Mouse (Mus musculus): Measurements from ENCODE around the gene C2cd5.
A peak's percentile ranks its signal among the peaks of the same experiment; 100 is the strongest.

Gene C2cd5

DNA sequence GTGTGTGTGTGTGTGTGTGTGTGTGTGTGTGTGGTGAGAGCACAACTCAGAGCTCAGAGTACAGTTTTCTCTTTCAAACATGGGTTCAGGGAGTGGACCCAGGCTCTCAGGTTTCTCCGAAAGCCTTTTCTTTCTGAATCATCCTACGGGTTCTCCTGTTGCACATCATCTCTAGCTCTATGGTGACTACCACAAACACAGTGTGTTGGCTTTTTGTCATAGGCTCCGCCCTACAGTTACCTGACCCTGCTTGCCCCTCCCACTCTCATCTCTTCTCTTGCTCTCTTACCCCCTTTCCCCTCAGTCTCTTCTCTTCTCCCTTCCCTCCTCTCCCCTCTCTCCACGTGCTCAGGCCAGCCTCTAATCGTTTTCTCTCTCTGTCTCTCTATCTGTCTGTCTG is 15.6 kb upstream of the C2cd5 start:
- DNase-seq (ENCODE audit: low read depth, low spot score): peak; percentile 83

DNA sequence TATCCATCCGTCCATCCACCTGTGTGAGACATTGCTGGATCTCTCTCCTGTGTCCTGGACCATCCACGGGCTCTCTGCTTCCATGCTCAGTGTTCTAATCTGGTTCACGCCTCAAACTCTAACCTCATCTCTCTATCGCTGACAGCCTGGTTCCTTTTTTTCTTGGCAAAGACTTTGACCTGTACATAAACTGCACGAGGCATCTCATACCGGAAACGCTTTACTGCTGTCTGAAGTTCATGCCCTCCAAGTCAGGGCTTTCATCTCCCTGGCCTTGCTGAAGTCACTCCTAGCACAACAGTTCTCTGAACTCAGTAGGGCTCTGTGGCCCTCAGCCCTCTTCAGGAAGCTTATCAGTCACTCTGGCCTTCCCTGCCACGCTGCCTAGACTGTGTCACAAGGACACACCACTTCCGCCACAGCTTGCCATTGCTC is 15.1 kb upstream of the C2cd5 start:
- peak; percentile 92 for DNase-seq (ENCODE audit: low read depth, low spot score)

DNA sequence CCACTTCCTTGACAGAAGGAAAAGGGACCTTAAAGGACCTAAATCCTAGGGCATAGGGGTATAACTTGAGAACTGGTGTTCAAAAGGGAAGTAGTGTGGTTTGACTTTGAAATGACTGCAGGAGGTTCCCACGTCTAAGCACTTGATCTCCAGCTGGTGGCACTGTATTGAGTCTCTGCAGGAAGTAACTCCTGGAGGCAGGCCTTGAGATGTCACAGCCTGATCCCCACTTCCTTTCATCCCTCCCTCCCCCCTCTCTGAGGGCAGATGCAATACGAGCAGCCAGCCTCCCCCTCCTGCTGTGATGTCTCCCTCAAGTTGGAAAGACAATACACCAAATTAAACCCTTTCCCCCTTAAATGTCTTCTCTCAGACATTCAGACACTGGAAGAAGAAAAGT is 14.6 kb upstream of the C2cd5 start:
- DNase-seq (ENCODE audit: low read depth, low spot score): peak; percentile 90

DNA sequence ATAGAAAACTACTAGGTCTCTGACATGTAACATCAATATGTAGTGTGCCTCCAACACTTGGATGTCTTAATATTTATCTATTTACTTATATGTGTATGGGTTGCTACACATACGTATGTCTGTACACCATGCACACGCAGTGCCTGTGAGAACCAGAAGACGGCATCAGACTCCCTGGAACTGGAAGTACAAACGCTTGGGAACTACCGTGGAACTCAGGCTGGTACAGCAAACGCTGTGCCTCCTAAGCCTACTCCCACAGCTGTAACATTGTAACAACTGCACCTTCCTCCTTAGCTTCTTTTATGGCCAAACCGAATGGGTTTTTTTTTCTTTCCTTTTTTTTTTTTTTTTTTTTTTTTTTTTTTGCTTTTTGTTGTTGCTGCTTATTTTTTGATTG is 10.4 kb upstream of the C2cd5 start:
- DNase-seq (ENCODE audit: low read depth, low spot score): no peak

DNA sequence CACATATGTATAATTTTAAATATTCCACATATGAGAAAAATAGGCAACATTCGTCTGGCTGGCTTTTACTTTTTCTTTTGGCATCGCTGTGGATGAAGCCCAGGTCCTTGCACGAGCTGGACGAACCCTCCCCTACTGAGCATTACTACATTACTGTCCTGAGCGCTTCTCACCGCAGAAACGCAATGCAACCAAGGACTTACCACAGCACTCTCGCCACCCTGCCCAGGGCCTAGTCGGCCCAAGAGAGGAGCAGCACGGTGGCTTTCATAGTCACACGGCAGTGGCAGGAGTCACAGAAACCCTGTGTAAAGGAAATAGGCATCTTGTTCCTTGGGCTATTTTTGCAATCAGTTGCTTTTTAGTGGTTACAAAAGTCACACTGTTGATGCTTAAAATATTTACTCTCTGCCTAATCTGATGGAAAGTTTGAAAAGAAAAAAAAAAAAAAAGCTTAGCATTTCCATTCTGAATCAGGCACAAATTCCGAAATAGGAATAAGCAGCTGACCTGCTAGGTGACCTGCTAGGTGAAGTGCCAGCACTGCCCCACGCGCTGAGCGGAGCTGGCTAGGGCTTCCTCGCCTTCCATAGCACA is 9.8 kb upstream of the C2cd5 start:
- DNase-seq (ENCODE audit: low read depth, low spot score): no peak

DNA sequence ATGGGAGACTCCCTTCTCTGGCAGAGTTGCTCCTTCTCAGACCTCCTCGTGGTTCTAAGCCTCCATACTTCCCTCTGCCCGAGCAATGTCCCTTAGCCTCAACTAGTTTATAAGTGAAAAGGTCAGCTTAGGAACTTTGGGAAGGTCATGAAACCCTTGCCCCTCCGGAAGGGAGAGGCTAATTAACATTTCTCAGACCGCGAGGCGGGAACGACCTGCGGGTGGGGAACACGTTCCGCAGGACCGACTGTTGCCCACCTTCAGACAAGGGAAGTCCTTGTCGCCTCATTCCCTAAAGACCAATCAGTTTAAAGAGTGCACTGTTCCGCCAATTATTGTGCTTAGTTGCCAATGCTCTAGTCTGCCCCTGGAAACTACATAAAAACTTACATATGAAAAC is 8.1 kb upstream of the C2cd5 start:
- no peak for DNase-seq (ENCODE audit: low read depth, low spot score)

- DNase-seq (ENCODE audit: low read depth, low spot score): no peak
These were observed 7.7 kb upstream of the C2cd5 start for GRCm38 (mm10) chr6:143107611-143108010.

GRCm38 (mm10) chr6:143105766-143106165 is 5.8 kb upstream of the C2cd5 start:
- DNase-seq (ENCODE audit: low read depth, low spot score): no peak

DNA sequence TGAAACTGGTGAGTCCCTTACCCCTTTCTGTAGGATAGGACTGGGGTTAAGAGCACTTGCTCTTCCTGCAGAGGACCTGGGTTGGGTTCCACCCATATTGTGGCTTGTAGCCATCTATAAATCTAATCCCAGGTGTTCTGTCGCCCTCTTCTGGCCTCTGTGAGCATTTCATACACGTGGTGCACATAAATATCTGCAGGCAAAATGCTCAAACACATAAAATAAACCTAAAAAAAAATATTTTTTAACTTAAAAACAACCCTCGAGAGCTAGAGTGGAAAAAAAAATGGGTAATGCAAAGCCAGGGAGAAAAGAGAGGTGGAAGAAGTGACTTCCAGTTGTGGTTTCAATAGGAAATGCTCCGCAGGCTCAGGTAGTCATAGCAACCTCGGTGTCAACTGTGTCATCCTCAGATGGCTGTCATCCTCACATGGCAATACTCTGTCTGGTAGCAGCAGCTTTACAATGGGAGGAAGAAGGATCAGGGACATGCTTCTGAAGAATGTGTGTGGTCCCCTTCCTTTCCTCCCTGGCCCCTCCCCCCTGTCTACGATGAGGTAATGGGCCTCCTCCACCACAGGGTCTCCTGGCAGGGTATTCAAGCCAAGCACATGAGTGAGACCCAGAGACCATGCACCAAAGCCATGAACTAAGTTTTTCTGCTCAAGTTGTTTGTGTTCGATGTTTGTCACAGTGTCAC is 4.2 kb upstream of the C2cd5 start:
- peak; percentile 52 for DNase-seq (ENCODE audit: low read depth, low spot score)

DNA sequence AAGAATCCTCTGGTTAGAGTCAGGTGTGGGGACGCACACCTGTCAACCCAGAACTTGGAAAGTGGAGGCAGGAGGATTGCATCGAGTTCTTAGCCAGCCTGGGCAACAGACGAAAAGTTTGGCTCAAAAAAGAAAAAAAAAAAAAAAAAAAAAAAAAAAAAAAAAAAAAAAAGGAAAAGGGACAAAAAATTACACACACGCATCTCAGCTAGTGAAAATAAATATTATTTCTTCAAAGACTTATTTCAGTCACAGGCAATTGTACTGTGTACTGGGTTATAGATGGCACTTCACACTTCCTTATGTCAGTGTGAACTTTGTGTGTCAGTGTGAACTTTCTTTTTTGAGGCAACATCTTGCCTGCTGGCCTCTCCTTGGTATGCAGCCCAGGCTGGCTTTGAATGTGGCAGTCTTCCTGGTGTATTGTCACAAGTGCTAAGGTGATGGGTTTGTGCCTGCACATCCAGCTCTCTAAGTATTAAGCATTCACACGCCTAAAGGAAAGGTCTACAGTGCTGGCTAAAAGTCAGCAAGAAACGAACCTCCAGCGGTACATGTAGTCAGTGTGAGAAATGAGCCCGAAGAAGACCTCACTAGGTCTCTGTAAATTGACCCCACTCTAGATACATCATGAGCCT is 656 bp upstream of the C2cd5 start:
- no peak for DNase-seq (ENCODE audit: low read depth, low spot score)

- DNase-seq (ENCODE audit: low read depth, low spot score): no peak
These were observed 660 bp downstream of the C2cd5 start for GRCm38 (mm10) chr6:143099281-143099680.

GRCm38 (mm10) chr6:143095126-143095525 is 4.8 kb downstream of the C2cd5 start:
- no peak for DNase-seq (ENCODE audit: low read depth, low spot score)

- no peak for DNase-seq (ENCODE audit: low read depth, low spot score)
These were observed 7.1 kb downstream of the C2cd5 start for GRCm38 (mm10) chr6:143092856-143093255.

- no peak for DNase-seq (ENCODE audit: low read depth, low spot score)
These were observed 8.9 kb downstream of the C2cd5 start for GRCm38 (mm10) chr6:143091076-143091475.

DNA sequence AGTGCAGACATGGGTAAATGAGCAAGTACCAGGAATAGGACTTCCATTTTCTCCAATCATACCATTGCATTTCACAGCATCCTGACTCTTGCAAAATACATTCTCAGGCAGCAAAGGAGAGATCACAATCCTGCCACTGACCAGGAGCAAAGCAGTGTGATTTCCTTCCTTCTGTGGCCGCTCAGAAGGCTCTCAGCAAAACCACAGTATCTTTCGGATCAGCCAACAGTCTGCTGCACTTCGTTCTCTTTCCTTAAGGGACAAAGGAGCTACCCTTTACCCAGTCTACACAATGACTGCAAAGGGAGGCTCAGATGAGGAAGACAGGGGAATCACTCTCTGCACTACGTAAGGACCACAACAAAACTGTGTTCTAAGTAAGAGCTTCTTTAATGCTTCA is 12.6 kb downstream of the C2cd5 start:
- DNase-seq (ENCODE audit: low read depth, low spot score): no peak

DNA sequence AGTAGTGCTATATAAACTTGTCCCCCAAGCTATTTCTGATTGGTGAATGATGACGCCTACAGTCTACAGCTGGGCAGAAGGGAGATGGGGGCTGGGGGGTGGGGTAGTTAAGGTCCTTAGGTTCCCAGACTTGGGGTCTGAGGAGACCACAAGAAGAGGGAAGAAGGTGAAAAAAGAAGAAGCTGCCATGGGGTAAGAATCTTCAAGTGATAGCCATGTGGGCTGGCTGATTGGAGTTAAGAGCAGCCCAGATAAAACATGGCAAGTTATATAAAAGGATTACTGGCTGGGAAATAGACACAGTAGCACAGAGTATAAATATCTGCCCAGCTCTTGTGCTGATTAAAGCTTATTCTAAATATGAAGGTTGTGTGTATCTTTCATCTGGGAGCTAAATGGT is 14.0 kb downstream of the C2cd5 start:
- no peak for DNase-seq (ENCODE audit: low read depth, low spot score)

DNA sequence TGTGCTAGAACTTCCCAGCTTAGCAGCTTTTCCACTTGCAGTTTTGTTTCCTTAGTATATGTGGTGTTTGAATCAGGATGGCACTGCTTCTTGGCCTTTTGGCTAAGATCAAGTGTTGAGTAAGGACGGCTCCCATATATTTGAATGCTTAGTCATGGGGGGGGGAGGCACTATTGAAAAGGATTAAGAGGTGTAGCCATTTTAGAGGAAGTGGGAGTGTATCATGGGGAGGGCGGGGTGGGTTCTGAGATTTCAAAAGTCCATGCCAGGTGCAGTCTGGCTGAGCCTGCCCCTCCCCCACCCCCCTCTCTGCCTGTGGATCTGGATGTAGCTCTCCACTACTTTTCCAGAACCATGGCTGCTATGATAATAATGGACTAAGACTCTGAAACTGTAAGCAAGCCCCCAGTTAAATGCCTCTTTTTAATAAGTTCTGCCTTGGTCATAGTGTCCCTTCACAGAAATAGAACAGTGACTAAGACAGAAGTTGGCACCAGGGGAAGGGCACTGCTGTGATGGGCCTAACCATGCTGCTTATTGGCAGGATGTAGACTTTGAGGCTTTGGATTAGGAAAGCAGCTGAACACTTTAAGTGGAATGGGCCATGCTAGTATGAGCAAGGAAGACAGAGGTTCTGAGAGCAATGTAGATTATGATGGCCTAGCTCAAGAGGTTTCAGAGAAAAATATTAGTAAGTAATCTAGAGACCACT is 15.5 kb downstream of the C2cd5 start:
- DNase-seq (ENCODE audit: low read depth, low spot score): no peak

- DNase-seq (ENCODE audit: low read depth, low spot score): no peak
These were observed 18.3 kb downstream of the C2cd5 start for GRCm38 (mm10) chr6:143081479-143082106.

DNA sequence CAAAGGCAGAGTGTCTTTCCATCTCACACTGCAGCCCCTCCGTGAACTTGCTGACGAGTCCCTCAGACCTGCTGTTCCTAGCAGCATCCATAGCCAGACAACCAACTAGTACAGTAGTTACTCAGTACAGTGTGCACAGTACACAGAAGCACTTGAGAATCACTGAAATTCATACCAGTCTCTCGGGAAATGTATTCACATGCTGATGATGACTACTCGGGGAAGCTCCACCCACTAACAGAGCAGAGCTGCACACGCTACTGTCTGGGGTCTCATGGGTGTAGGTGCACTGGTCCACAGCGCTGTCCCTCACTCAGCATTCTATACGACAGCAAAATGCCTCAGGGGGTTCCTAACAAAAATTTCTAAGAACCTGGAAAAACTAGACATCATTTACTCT is 19.2 kb downstream of the C2cd5 start:
- no peak for DNase-seq (ENCODE audit: low read depth, low spot score)

DNA sequence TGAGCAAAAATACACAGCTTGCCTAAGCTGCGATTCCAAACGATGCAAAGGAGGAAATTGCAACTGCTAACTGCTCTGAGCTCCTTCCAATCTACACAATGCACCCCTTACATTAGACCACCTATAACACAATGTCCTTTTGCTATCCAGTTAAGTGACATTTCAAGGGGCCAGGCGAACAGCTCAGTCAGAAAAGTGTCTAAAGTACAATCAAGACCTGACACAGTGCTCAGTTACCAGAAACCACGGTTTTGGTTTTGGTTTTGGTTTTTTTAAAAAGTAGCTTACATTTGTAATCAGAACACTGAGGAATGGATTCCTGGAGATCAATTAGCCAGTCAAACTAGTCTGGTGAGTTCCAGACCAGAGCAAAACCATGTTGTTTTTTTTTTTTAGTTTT is 20.8 kb downstream of the C2cd5 start:
- peak; percentile 47 for DNase-seq (ENCODE audit: low read depth, low spot score)

GRCm38 (mm10) chr6:143076461-143076860 is 23.5 kb downstream of the C2cd5 start:
- DNase-seq (ENCODE audit: low read depth, low spot score): no peak

DNA sequence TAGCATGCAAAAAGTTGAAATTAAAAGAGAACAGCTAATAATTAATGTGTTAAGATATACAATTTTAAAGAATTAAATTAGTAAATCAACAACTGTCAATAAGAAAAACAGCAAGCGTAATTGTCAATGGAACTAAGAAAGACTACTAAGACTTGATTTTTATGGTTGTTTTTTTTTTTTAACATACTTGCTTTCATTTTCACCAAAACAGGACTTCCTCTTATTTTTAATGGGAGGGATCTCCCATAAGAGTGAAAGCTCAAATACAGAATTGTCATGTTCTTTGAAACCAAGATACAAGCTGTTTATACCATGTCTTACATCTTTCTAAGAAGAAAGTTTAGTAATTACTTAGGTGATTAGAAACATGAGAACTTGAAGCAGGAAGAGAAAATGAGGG is 26.0 kb downstream of the C2cd5 start:
- peak; percentile 29 for DNase-seq (ENCODE audit: low read depth, low spot score)

Measured in CD4-positive helper T cell, adult 2 months (primary cell).